Mouse (Mus musculus) liver, adult 2 months (tissue): ENCODE results near the gene Cdkn2aip.

Source experiments
- CTCF ChIP-seq: fragments of 200-500 bp; IDR thresholded peaks from 2 replicates; pipeline ENCODE4 v1.5.1; 2011; ENCODE audit warnings: low read depth, low read length, control low read depth
- POLR2A ChIP-seq: fragments of 200-500 bp; IDR thresholded peaks from 2 replicates; pipeline ENCODE4 v1.6.1; 2011; ENCODE audit warnings: low read length, control low read depth; ENCODE audit not compliant: insufficient read depth; ENCODE audit errors: extremely low read depth

- TF ChIP-seq CTCF (no peak), POLR2A (no peak)
These were observed 31.1 kb upstream of the Cdkn2aip start for GRCm38 (mm10) chr8:47744803-47745202.
